Mouse (Mus musculus): Measurements from ENCODE around the gene Eea1.
A peak's percentile ranks its signal among the peaks of the same experiment; 100 is the strongest.

The Eea1 gene

DNA sequence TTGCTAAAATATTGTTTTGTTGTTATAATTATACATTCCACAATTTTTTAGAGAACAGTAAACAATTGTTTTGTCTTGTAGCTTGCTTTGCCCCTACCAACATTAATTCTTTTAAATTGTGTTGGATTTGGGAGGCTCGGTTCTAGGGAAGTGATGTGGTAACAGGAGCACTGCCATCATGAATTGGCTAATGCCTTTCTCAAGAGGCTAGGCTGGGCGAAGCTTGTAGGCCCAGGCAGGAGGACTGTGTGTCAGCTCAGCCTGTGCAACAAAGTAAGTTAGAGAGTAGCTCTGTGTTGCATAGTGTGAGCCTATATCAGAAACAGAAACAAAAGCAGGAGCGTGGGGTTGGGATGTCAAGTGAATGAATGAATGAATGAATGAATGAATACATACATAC, 9.0 kb downstream of the Eea1 start:
- no peak for DNase-seq (ENCODE audit: low spot score in 2 of 2)

DNA sequence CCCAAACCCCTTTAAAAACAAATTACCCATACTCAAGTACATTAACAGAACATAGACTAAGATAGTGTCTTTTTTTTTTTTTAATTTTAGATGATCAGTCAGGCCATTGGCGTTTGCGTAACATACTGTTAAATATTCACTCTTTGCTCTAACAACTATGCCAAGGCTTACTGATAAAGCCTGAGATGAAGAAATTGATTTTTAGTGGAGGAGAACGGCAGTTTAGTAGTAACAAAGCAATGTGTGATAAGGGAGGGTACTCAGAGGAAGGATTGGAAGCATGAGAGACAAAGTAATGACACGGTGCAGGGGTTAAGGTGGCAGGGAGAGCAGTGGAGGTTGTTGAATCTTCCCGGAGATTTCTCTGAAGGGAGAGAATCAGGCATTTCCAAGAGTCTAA, 9.7 kb downstream of the Eea1 start:
- no peak for DNase-seq (ENCODE audit: low spot score in 2 of 2)

DNA sequence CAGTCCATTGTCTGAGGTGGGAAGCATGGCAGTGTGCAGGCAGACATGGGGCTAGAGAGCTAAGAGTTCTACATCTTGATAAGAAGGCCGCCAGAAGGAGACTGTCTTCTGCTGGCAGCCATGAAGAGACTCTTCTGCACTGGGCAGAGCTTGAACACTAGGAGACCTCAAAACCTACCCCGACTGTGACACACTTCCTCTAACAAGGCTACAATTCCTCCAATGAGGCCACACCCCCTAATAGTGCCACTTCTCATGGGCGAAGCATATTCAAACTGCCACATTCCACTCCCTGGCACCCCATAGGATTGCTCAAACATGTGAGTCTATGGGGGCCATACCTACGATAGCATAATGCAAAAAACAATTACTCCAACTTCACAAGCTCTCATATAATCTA, 10.3 kb downstream of the Eea1 start:
- DNase-seq (ENCODE audit: low spot score in 2 of 2): no peak

DNA sequence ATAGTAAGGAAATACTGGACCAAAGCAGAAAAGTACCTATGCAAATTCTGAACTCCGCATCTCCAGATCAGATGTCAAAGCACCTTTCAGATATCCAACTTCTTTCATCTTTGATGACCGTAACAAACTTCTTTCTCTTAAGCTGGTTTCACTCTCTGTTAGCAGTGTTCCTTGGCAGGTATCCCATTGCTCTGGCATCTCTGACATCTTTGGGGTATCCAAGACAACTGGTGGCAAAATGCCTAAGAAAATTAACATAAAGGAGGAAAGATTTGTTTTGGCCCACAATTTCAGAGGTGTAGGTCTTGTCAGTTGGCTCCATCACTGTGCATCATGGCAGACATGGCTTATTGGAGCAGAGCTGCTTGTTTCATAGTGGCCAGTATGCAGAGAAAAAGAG, 10.9 kb downstream of the Eea1 start:
- no peak for DNase-seq (ENCODE audit: low spot score in 2 of 2)

DNA sequence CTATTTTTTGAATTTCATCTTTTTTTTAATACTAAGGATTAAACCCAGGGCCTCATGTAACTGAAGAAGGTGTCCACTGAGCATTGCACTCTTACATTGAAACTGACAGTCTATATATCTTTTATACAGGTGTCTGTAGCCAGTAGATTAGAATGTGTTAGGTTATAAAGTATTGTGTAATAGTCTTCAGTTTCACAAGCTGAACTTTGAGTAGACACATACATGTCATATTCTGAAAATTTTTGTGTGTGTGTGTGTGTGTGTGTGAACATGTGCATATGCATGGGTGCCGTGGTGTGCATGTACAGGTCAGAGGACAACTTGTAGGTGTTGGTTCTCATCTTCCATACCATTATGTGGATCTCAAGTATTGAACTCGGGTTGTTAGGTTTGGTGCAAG, 16.2 kb downstream of the Eea1 start:
- DNase-seq (ENCODE audit: low spot score in 2 of 2): no peak

DNA sequence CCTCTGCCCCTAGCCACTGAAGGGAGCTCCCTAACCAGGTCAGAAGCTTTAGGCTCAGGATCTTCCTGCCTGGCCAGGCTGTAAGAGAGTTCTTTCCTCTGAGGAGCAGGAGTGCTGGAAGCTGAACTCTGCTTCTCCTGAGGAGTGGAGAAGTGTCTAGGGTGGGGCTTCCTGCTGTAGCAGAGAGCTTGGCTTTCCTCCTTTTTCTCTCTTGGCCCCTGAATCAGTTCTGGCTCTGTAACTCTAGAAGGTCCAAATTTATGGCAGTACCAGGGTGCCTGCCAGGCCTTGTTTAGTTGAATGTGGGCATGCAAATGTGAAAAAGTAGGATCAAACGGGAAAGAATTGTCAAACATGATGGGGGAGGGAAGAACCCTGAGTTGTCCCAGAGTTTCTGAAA, 17.1 kb downstream of the Eea1 start:
- peak in 1 of 2 experiments; percentile 12 for DNase-seq (ENCODE audit: low spot score in 2 of 2)

DNA sequence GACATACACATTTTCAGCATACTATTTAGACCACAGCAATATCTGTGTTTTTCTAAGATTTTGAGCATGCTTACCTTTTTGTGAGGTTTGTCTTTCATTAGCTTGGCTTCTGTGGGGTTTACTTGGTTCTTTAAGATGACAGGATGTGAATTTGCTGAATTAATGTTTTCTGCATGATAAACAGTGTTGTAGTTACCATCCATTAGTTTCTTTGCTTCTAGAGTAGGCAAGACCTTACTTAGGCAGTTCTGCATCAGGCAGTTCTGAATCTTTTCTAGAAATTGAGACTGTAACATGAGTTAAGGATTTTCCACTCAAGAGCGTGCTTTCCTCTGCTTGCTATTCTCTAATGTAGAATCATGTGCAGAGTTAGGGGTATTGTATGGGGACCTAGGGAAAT, 24.2 kb downstream of the Eea1 start:
- DNase-seq (ENCODE audit: low spot score in 2 of 2): no peak

DNA sequence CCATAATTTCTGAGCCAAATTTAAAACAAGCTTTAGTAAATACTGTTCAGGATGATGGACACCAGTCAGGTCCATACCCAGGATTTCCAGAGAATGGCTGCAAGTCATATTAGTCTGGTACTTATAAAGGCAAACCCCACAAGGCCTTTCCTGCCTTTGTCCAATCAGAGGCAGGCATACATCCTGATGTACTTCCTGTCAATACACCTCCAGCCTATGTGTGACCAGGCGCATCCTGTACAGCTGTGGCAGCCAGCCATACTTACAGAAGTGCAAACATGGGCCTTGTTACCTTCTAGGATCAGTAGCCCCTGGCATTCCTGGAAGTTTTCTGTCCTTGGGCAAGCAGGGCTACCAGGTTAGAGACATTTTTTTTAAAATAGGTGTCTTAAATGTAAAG, 29.2 kb downstream of the Eea1 start:
- DNase-seq (ENCODE audit: low spot score in 2 of 2): no peak

DNA sequence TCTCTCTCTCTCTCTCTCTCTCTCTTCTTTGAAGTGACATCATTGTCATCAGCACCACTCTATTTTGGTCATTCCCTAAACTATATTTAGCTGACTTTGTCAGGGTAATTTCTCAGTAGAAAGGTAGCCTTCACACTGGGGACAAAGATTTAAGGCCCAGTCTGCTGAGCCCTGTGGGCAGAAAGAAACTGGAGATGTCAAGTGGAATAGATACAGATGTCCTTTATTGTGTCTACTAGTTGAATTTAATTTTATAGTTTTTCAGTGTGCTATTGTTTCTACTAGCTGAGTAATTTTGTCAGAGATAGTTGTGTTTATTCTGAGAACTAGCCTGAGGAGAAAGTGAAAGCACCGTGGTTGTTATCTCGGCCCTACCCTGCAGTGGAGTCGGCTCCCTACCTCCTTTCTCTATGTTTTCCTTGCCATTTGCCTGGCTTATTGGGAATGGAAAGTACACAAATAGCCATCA, 30.3 kb downstream of the Eea1 start:
- no peak for DNase-seq (ENCODE audit: low spot score in 2 of 2)

DNA sequence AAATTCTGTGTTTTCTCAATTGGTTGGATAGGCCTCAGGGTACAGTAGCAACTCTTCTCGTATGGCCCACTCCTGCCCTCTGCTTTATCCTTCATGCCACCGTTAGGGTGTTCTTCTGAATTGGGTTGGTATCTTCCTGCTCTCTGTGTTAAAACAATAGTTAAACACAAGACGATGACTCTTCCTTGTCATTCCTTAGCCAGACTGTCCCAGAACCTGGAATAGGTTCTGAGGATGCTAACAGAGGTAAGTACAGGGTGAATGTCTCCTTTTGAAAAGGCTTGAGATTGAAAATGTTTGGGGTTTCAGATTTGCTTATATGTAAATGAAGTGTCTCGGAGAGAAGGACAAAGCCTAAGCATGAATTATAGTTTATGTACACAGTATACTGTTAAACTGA, 30.9 kb downstream of the Eea1 start:
- DNase-seq (ENCODE audit: low spot score in 2 of 2): no peak

DNA sequence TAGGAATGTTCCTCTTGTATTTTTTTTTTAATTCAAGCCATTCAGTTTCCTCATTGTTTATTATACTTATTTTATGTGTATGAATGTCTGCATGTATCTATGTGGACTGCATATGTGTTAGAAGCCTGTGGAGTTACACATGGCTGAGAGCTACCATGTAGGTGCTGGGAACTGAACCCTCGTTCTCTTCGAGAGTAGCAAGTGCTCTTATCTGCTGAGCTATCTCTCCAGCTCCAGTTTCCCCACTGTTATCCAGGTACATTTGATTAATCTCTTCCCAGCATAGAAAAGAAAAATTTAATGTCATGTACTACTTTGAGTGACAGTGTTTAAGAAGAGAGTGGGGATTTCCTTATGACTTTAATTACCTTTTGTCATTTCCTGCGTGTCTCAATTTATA, 31.5 kb downstream of the Eea1 start:
- DNase-seq (ENCODE audit: low spot score in 2 of 2): no peak

DNA sequence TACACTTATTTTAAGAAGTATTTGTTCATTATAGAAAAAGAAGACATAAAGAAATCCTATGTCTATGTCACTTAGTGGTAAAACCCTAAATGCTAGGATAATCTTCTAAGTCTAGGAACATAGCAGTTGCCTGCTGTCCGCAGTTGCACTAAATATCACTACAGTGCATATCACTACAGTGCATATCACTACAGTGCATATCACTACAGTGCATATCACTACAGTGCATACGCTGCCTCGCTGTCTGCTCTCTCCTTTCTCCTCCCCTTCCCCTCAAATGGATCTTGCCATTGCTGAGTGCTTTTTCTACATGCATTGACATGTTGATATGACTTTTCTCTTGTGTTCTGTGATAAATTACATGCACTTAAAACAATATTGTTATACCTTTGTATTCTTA, 34.0 kb downstream of the Eea1 start:
- DNase-seq (ENCODE audit: low spot score in 2 of 2): no peak

DNA sequence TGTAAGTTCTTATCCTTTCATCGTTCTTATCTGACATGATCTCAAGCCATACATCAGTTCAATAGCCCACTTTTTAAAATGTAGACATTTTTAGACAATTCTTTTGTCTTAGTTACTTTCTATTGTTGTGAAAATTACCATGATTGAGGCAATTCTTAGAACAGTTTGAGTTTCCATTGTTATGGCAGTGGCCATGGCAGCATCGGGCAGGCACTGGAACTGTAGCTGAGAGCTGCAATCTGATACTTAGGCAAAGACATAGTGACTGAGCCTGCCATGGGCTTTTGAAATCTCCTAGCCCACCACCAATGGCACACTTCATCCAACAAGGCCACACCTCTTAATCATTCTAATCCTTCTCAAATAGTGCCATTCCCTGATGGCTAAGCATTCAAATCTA, 36.3 kb downstream of the Eea1 start:
- no peak for DNase-seq (ENCODE audit: low spot score in 2 of 2)

DNA sequence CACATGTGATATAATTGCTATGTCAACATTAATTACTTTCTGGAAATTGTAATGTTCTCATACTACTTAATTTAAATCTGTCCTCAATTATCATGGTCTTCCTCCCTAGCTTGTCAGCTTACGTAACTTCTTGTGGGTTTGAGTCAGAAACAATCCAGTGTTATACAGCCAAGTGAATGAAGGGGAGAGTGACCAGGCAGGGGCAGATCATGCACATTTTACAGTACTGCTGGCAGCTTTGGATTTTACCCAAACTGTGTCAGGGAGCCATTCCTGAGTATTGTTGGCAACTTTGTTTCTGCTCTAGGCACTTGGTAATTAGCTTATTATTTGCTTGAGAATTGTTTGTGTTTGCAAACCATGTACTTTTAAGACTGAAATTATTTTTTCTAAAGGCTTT, 49.3 kb downstream of the Eea1 start:
- DNase-seq (ENCODE audit: low spot score in 2 of 2): no peak

DNA sequence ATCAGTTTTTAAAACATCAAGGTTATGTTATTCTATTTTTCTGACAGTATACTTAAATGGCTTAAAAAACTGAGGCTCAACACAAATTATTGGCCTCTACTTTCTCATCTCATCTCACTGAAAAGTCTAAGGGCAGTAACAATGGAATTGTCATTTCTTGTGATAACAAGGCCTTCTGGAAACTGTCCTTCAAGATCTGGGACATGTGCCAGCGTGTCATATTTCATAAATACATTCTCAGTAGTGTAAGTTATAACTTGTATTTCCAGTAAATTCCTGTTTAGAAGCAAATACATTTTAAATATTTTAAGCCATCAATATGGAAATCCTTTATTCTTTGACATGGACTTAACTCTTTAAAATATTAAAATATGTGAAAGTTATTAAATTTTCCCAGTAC, 50.7 kb downstream of the Eea1 start:
- no peak for DNase-seq (ENCODE audit: low spot score in 2 of 2)

DNA sequence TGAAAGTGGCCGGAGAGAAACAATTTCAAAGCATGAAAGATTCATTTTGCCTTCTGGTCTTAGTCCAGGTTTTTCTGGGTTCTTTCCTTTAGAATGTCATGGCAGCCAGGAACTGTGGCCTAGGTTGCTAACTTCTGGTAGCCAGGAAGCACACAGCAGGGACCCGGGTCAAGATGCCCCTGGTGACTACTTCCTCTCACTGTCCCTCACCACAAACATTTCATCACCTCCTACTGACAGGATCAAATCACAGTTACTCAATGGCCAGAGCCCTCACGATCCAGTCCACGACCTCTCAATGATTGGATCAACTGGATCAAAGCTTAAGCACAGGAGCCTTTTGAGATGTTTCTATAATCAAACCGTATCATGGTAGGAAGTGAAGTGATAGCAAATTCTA, 60.5 kb downstream of the Eea1 start:
- no peak for DNase-seq (ENCODE audit: low spot score in 2 of 2)

DNA sequence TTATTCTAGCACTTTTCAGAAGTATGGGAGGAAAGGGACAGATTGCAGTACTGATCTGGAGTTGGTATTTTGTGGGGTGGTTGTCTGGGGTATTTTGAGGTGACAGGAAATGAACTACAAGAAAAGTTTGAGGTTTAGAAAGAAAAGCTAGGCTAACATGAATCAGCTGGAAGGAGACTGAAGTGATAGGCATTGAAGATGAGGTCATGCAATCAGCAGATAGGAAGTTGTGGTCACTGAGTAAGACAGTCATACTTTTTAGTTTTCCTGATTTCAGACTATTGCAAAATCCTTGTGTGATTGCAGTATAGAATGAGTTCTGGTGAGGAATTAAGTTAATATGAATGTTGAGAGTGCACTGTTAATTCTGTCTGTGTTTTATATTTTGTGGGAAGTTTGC, 75.3 kb downstream of the Eea1 start:
- DNase-seq (ENCODE audit: low spot score in 2 of 2): no peak

DNA sequence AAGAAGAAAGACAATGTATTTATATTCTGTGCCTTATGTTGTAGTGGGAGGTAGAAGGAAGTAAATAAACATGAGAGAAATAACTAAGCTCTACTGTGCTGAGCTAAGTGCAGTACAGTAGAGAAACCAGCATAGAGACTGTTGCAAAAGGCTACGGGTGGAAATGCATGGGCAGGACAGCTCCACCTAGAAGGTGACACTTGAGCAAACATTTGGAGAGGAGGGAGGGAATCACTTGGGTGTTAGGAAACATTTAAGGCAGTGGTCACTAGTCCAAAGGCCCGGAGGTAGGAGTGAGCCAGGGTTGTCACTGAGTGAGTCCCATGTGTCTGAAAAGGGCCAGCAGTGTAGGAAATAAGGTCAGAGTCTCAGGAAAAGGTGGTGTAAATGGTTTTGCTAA, 77.0 kb downstream of the Eea1 start:
- DNase-seq (ENCODE audit: low spot score in 2 of 2): no peak

DNA sequence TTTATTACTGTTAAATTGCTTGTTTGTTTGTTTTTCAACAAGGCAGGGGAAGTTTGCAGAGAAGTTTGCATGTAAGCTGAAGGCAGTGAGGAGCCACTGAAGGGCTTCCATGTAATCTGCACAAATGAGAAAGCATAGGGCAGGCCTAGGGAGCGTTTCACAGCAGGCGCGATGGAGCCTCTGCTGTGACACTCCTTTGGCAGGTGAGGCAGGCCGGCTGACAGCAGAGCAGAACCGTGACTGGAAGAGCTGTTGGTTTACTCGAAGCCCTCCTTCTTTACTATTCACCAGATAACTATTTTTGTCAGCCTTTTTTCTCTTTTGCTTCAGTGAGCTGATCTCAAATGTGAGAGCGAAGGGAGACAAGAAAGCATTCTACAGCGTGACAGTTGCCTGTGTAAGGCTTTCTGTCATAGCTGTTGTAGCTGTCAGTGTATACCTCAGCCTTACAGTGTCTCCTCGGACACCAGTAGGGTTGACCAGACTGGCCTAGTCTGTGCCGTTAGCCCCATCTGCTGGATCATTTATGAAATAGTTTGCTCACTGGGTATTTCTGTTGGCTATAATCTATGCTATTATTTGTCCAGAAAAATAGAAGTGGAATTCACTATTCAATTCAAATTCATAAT, 93.0 kb downstream of the Eea1 start:
- DNase-seq (ENCODE audit: low spot score in 2 of 2): peak in 1 of 2 experiments; percentile 10

DNA sequence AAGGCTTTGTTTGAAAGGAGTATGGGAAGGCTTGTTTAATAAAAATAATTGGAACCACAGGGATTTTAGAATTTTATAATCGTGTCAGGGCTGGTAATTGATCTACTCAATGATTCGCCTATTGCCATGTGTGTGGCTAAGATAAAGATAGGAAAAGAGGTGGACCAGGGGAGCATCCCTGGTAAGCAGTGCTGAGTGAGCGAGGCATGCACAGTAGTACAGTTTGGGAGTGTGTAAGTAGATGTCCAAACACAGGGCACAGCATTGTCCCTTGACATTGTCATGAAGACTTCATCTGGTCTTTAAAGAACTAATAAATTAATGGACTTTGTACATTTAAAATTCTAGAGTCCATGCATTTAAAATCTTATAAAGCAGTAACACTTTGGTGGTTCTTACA, 93.7 kb downstream of the Eea1 start:
- no peak for DNase-seq (ENCODE audit: low spot score in 2 of 2)

DNA sequence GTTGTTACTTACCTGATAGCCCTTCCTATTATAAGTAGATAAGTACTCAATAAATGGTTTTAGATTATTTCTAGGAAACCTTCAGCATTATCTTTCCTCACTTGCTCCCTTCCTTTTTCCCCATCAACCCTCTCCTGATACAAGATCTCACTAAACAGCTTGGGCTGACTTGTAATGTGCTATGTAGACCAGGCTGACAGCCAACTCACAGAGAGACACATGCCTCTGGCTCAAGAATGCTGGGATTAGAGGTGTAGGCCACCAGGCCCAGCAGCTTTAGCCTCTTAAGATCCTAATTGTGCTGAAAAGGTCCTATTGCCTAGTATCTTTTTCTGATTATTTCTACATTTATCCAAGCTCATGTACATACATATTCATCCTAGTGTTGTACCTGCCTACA, 95.5 kb downstream of the Eea1 start:
- DNase-seq (ENCODE audit: low spot score in 2 of 2): no peak

DNA sequence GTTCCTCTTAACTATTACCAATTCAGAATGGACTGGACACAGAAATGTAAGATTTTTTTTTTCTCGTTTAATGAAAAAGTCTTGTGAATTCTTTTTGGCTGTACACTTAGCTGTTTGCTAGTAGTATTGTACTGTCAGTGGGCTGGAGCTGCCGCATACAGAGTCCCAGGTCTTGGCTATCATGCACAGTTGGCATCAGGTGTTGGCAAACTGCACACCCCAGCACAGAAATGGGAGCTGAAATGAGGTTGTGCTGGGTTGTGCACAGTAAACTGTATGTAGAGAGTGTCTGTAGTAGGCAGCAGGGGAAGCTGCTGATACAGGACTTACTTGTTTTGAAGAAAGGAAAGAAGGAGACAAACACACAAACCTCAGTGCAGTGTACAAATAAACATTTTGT, 103.8 kb downstream of the Eea1 start:
- DNase-seq (ENCODE audit: low spot score in 2 of 2): no peak

DNA sequence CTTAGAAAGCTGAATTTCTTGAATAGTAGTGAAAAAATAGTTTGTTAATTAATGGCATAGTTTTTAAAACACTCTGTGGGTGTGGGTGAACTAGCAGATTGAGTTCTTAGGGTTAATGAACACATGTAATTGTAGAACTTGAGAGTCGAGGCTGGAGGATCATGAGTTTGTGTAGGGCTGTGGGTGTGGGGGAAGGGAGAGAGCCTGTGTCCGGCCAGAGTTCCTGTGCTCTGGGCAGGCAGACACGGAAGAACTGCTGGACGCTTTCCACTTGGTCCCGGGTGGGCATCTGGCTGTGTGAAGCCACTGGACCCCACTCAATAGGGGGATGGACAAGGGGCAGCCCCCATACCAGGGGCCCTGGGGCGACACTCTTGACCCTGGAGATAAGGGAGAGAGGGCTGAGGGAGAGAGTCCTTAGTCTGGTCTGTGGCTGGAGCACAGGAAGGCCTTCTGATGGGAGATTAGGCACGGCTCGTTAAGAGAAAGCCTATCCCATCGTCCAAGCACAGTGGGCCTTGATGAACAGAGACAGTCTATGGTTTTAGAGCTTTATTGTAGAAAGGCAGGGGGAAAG, 107.6 kb downstream of the Eea1 start:
- DNase-seq (ENCODE audit: low spot score in 2 of 2): no peak

DNA sequence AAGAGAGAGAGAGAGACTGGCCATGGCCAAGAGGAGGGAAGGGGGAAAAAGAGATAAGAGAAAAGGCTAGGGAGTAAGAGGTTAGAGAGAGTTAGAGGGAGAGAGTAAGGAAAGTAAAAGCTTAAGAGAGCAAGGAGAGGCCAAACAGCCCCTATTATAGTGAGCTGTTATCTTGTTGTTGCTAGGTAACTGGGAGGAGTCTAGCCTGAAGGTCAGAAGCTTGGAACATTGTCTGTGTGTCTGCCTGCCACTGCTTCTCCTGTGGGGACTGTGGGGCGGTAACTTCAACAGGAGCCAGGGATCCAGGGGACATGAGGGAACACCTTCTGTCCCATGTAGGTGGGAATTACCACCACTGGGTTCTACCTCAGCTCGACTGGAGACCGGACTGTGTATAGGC, 108.1 kb downstream of the Eea1 start:
- DNase-seq (ENCODE audit: low spot score in 2 of 2): no peak
